Mouse (Mus musculus): ENCODE data around the gene Ociad1.

GRCm38 (mm10) chr5:73337961-73338831 lies 45.6 kb downstream of the Ociad1 start:
- TF ChIP-seq POLR2A (IDR thresholded peaks at IDR 0.05; ENCODE audit: low read depth, low read length) (no peak), CTCF (IDR thresholded peaks at IDR 0.05; ENCODE audit: extremely low read depth, insufficient read length, insufficient replicate concordance, low read depth, low read length) (no peak)
